Mouse (Mus musculus) liver, embryonic 11.5 days (tissue): ENCODE data around the gene Hdc. TPM values are rescaled to one million over a fixed set of nuclear protein-coding genes. Genes with fewer than 3 reads are reported as not detected.
A peak's percentile ranks its signal among the peaks of the same experiment; 100 is the strongest.

Experiments used
- ATAC-seq: fragments of 200-750 bp; cut with Nextera tagmentation; replicated peaks from 2 replicates; pipeline ENCODE4 v1.8.0; 2017; ENCODE audit warnings: moderate number of reproducible peaks, mild to moderate bottlenecking, moderate TSS enrichment, moderate library complexity; ENCODE audit not compliant: low FRiP score
- DNase-seq: peaks from one replicate; pipeline ENCODE4 v3.0.0-alpha.2; 2017; ENCODE audit warnings: low spot score
- H3K27ac ChIP-seq: fragments of 300-500 bp; sonication (generic); 2 replicates; pipeline ENCODE4 v1.5.1; 2014; ENCODE audit warnings: mild to moderate bottlenecking, low read depth, low read length, control low read depth
- H3K27me3 ChIP-seq: fragments of 300-500 bp; sonication (generic); replicated peaks from 2 replicates; pipeline ENCODE4 v1.6.1; 2014; ENCODE audit warnings: low read length, mixed read lengths; ENCODE audit not compliant: control insufficient read depth, insufficient read depth
- H3K36me3 ChIP-seq: fragments of 300-500 bp; sonication (generic); 2 replicates; pipeline ENCODE4 v1.6.1; 2014; ENCODE audit warnings: mild to moderate bottlenecking, low read length, moderate library complexity, mixed read lengths; ENCODE audit not compliant: control insufficient read depth, insufficient read depth
- H3K4me1 ChIP-seq: fragments of 300-500 bp; sonication (generic); replicated peaks from 2 replicates; pipeline ENCODE4 v1.6.1; 2014; ENCODE audit warnings: low read length, mixed read lengths; ENCODE audit not compliant: control insufficient read depth, insufficient read depth
- H3K4me2 ChIP-seq: fragments of 300-500 bp; sonication (generic); 2 replicates; pipeline ENCODE4 v1.6.1; 2014; ENCODE audit warnings: mild to moderate bottlenecking, control low read depth, moderate library complexity
- H3K4me3 ChIP-seq: fragments of 300-500 bp; sonication (generic); 2 replicates; pipeline ENCODE4 v1.5.1; 2014; ENCODE audit warnings: low read depth, low read length, control low read depth
- H3K9ac ChIP-seq: fragments of 300-500 bp; sonication (generic); 2 replicates; pipeline ENCODE4 v1.6.1; 2014; ENCODE audit warnings: low read depth, low read length, control low read depth
- H3K9me3 ChIP-seq: fragments of 300-500 bp; sonication (generic); 2 replicates; pipeline ENCODE4 v1.6.1; 2016; ENCODE audit warnings: low read length, inconsistent platforms, mixed read lengths; ENCODE audit not compliant: control insufficient read depth
- WGBS: fragments of 180-500 bp; shearing (Covaris S2); extraction: QIAGEN DNeasy Blood & Tissue Kit; methylation state at CpG from one replicate; pipeline ENCODE4 v1.1.7; 2014; 5-methylcytosine and 5-hydroxymethylcytosine counted together
- polyA plus RNA-seq: library from polyadenylated mRNA; unstranded; fragments of >200 nt; fragmentation: Nextera tagmentation; extraction: Ambion mirVana; gene quantifications from 2 replicates; pipeline ENCODE4 v1.2.1, GENCODE M21; 2014

Gene Hdc
- polyA plus RNA-seq, 1 experiment from 2014 or later: 7.4 TPM

- Histone ChIP-seq H3K27ac (no peak overlapping the region), H3K36me3 (peaks cover 3% of the 10 kb centered on the region; the same call in 1 of the 2 replicates), H3K9ac (no peak overlapping the region), H3K4me2 (no peak overlapping the region), H3K4me1 (no peaks in the 10 kb centered on the region), H3K27me3 (no peaks in the 10 kb centered on the region), H3K4me3 (no peak overlapping the region), H3K9me3 (no peaks in the 10 kb centered on the region)
- ATAC-seq (0 out of 2 replicates have a peak, but pooled peaks have one; percentile 34), DNase-seq (no peak)
- WGBS: 72% methylated on average over 11 of the region's 11 CpGs
Observed at GRCm38 (mm10) chr2:126575391-126576176, 43.5 kb downstream of the Hdc start.

GRCm38 (mm10) chr2:126572747-126573146, 46.4 kb downstream of the Hdc start:
- DNase-seq: no peak
- no peaks in the 10 kb centered on the region for H3K4me1 ChIP-seq
- ATAC-seq: no peak
- WGBS: 79% methylated on average over 4 of the region's 4 CpGs
- no peak overlapping the region for H3K9ac ChIP-seq
- no peak overlapping the region for H3K4me3 ChIP-seq
- H3K36me3 ChIP-seq: peaks cover 3% of the 10 kb centered on the region; the same call in 1 of the 2 replicates
- H3K4me2 ChIP-seq: no peak overlapping the region
- H3K9me3 ChIP-seq: no peaks in the 10 kb centered on the region
- no peaks in the 10 kb centered on the region for H3K27me3 ChIP-seq
- H3K27ac ChIP-seq: no peak overlapping the region

GRCm38 (mm10) chr2:126572163-126572562, 46.9 kb downstream of the Hdc start:
- no peak overlapping the region for H3K4me3 ChIP-seq
- peaks cover 3% of the 10 kb centered on the region; the same call in 1 of the 2 replicates for H3K36me3 ChIP-seq
- H3K27ac ChIP-seq: no peak overlapping the region
- no peaks in the 10 kb centered on the region for H3K27me3 ChIP-seq
- no peak overlapping the region for H3K9ac ChIP-seq
- no peak overlapping the region for H3K4me2 ChIP-seq
- WGBS: 81% methylated on average over 1 of the region's 1 CpGs
- H3K4me1 ChIP-seq: no peaks in the 10 kb centered on the region
- H3K9me3 ChIP-seq: no peaks in the 10 kb centered on the region
- ATAC-seq: no peak
- no peak for DNase-seq

GRCm38 (mm10) chr2:126563411-126564105, 55.5 kb downstream of the Hdc start:
- Histone ChIP-seq H3K27ac (no peak overlapping the region), H3K4me1 (no peaks in the 10 kb centered on the region), H3K36me3 (no peaks in the 10 kb centered on the region), H3K9ac (no peak overlapping the region), H3K4me3 (no peak overlapping the region), H3K27me3 (no peaks in the 10 kb centered on the region), H3K4me2 (no peak overlapping the region), H3K9me3 (no peaks in the 10 kb centered on the region)
- DNase-seq (no peak), ATAC-seq (no peak)
- WGBS: 77% methylated on average over 17 of the region's 17 CpGs

GRCm38 (mm10) chr2:126560094-126560493, 59.0 kb downstream of the Hdc start:
- WGBS: 88% methylated on average over 1 of the region's 1 CpGs
- no peak for ATAC-seq
- DNase-seq: no peak
- no peak overlapping the region for H3K27ac ChIP-seq
- H3K9me3 ChIP-seq: no peaks in the 10 kb centered on the region
- H3K4me1 ChIP-seq: no peaks in the 10 kb centered on the region
- H3K9ac ChIP-seq: no peak overlapping the region
- no peak overlapping the region for H3K4me2 ChIP-seq
- H3K36me3 ChIP-seq: no peaks in the 10 kb centered on the region
- peaks cover 2% of the 10 kb centered on the region; the same call in 1 of the 2 replicates for H3K27me3 ChIP-seq
- H3K4me3 ChIP-seq: no peak overlapping the region

- Histone ChIP-seq H3K9me3 (no peaks in the 10 kb centered on the region), H3K9ac (no peak overlapping the region), H3K4me1 (peaks cover 6% of the 10 kb centered on the region), H3K4me3 (no peak overlapping the region), H3K27ac (no peak overlapping the region), H3K27me3 (peaks cover 42% of the 10 kb centered on the region), H3K4me2 (peak overlapping the region; percentile 45), H3K36me3 (no peaks in the 10 kb centered on the region)
- ATAC-seq: no peak; the same call in 1 of the 2 replicates
- no peak for DNase-seq
- 82% methylated on average over 5 of the region's 5 CpGs for WGBS
Observed at GRCm38 (mm10) chr2:126555533-126555932, 63.6 kb downstream of the Hdc start.

GRCm38 (mm10) chr2:126553291-126553639, 65.8 kb downstream of the Hdc start:
- H3K4me3 ChIP-seq: peak overlapping the region; percentile 65
- peaks cover 42% of the 10 kb centered on the region for H3K27me3 ChIP-seq
- H3K4me1 ChIP-seq: peaks cover 6% of the 10 kb centered on the region
- H3K36me3 ChIP-seq: no peaks in the 10 kb centered on the region
- H3K27ac ChIP-seq: no peak overlapping the region
- ATAC-seq (peak; percentile 8; the same call in 1 of the 2 replicates), DNase-seq (no peak)
- H3K4me2 ChIP-seq: peak overlapping the region; percentile 84
- no peaks in the 10 kb centered on the region for H3K9me3 ChIP-seq
- whole genome bisulfite sequencing: 4% methylated on average over 26 of the region's 26 CpGs
- peak overlapping the region; percentile 62 for H3K9ac ChIP-seq

GRCm38 (mm10) chr2:126552357-126553290, 66.5 kb downstream of the Hdc start, which contains the start of gene Slc27a2:
TSS of gene Slc27a2 (plus strand) at chr2:126552407.
- ATAC-seq (peak; percentile 66), DNase-seq (peak; percentile 61)
- Histone ChIP-seq H3K36me3 (no peaks in the 10 kb centered on the region), H3K9me3 (no peaks in the 10 kb centered on the region), H3K4me2 (peak within 1 kb of the TSS; percentile 84), H3K9ac (peak within 1 kb of the TSS; percentile 62), H3K4me3 (peak within 1 kb of the TSS; percentile 65), H3K4me1 (peaks cover 6% of the 10 kb centered on the region), H3K27ac (no peak within 1 kb of the TSS; the same call in 1 of the 2 replicates), H3K27me3 (peaks cover 42% of the 10 kb centered on the region)
- WGBS: 2% methylated on average over 61 of the region's 61 CpGs
